Mouse (Mus musculus) megakaryocyte-erythroid progenitor cell, adult 5-6 weeks (primary cell): ENCODE data around the gene Tstd1. TPM values are rescaled to one million over a fixed set of nuclear protein-coding genes. Genes with fewer than 3 reads are reported as not detected.

Source experiments
- ATAC-seq: replicated peaks from 2 replicates; pipeline ENCODE4 v1.8.0; 2016; ENCODE audit warnings: mild to moderate bottlenecking, inconsistent platforms; ENCODE audit not compliant: severe bottlenecking, poor library complexity, low FRiP score, low TSS enrichment
- total RNA-seq, 2 experiments: library from RNA; stranded (forward) in 1 of 2; stranded (reverse) in 1 of 2; fragments of 200-1000, 215-1000 nt in 1 of 2; fragments of >200 nt in 1 of 2; fragmentation: Nextera tagmentation in 1 of 2; gene quantifications; 2 replicates each; pipeline ENCODE4 v1.2.3; 2014 to 2017

Tstd1 gene
- total RNA-seq (2014; fragmentation: Nextera tagmentation) (not detected in 2 replicates), total RNA-seq (2017) (1.1 TPM in 1 of 2 replicates, not detected in the other)

GRCm38 (mm10) chr1:171418660-171419059 lies at the start of gene Tstd1:
Tstd1 (plus strand) TSS chr1:171418872.
- ATAC-seq = no peak

GRCm38 (mm10) chr1:171369845-171370556 lies 48.7 kb upstream of the Tstd1 start, which contains the start of gene Nectin4:
Nectin4 (plus strand) TSS chr1:171370099.
- peak; percentile 34; the same call in 1 of the 2 replicates for ATAC-seq

- no peak for ATAC-seq
Observed at GRCm38 (mm10) chr1:171372880-171373279, 45.8 kb upstream of the Tstd1 start.

GRCm38 (mm10) chr1:171373946-171374345 lies 44.7 kb upstream of the Tstd1 start:
- ATAC-seq = no peak

GRCm38 (mm10) chr1:171375646-171376097 lies 43.0 kb upstream of the Tstd1 start:
- ATAC-seq = no peak

- ATAC-seq = no peak
Observed at GRCm38 (mm10) chr1:171378298-171378697, 40.4 kb upstream of the Tstd1 start.

- ATAC-seq = peak; percentile 90
Observed at GRCm38 (mm10) chr1:171379935-171380599, 38.6 kb upstream of the Tstd1 start.

GRCm38 (mm10) chr1:171382096-171382620 lies 36.5 kb upstream of the Tstd1 start:
- no peak for ATAC-seq

GRCm38 (mm10) chr1:171384361-171384760 lies 34.3 kb upstream of the Tstd1 start:
- ATAC-seq = no peak

GRCm38 (mm10) chr1:171385171-171385570 lies 33.5 kb upstream of the Tstd1 start:
- ATAC-seq = no peak

- no peak for ATAC-seq
Observed at GRCm38 (mm10) chr1:171387099-171387498, 31.6 kb upstream of the Tstd1 start.

- peak; percentile 87 for ATAC-seq
Observed at GRCm38 (mm10) chr1:171388376-171389102, 30.1 kb upstream of the Tstd1 start, which contains the start of gene Arhgap30. Arhgap30 (plus strand) TSS chr1:171388954.

GRCm38 (mm10) chr1:171390101-171390500 lies 28.6 kb upstream of the Tstd1 start:
- ATAC-seq = peak; percentile 53

- ATAC-seq = no peak
Observed at GRCm38 (mm10) chr1:171401821-171402220, 16.9 kb upstream of the Tstd1 start.

GRCm38 (mm10) chr1:171402991-171403390 lies 15.7 kb upstream of the Tstd1 start:
- ATAC-seq = no peak

- ATAC-seq = no peak
Observed at GRCm38 (mm10) chr1:171407263-171407662, 11.4 kb upstream of the Tstd1 start.

GRCm38 (mm10) chr1:171410231-171410630 lies 8.4 kb upstream of the Tstd1 start:
- ATAC-seq = no peak

- ATAC-seq = peak; percentile 89
Observed at GRCm38 (mm10) chr1:171410947-171411484, 7.7 kb upstream of the Tstd1 start, which contains the start of gene Usf1. Usf1 (plus strand) TSS chr1:171411313.

- ATAC-seq = peak; percentile 8
Observed at GRCm38 (mm10) chr1:171411492-171411941, 7.2 kb upstream of the Tstd1 start.
